Comparison of ENCODE assay signal across 10 mouse cellular contexts in the genomic region with DNA sequence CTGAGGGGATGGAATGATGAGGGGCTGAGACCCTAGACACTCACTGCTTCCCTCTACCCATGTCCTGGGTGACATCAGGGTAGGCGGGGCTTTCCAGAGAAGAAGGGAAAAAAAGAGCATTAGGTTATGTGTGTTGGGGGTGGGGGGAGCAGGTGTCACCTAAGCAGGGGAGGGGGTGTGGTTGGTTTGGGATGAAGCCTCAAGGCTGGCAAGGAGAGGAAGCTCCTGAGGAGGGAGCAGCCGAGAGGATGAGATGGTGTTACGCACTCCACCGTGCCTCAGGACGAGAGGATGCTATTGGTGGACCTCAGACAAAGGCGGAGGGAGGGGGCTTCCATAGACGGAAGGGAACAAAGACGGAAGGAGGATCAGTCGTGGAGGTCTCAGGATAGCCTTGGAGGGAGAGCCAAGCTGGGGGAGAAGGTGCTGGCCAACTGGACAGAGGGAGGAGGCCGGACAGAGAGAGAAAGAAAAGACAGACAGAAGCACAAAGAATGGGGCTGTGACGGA. TPM values are rescaled to one million over a fixed set of nuclear protein-coding genes. Genes with fewer than 3 reads are reported as not detected.
DNase-seq lines count a peak whose midpoint lies in the region; ATAC-seq and TF ChIP-seq lines count a peak whose summit lies in the region.
"Had no signal": no experiment of that assay in that cellular context is flagged by ENCODE, and none has a peak within 500 bp of the region (broad histone marks: within the 10 kb centered on the region; RNA-seq: fewer than 3 reads in every experiment).

No protein-coding gene starts in this region.

- H3K4me3 ChIP-seq in intestine, embryonic 15.5 days (replicated peaks): 0 out of 2 replicates have a peak overlapping the region, but pooled peaks have one; percentile 2
- no peak overlapping the region for H3K4me3 ChIP-seq in intestine, postnatal 0 days (ENCODE audit: low read depth, low read length)
- peak overlapping the region; percentile 21 for H3K4me3 ChIP-seq in embryonic facial prominence, embryonic 11.5 days (ENCODE audit: low read depth, low read length)
- H3K4me3 ChIP-seq in hindbrain, embryonic 14.5 days (replicated peaks; ENCODE audit: low read length): peak overlapping the region; percentile 52
- peak overlapping the region; percentile 61 for H3K4me3 ChIP-seq in neural tube, embryonic 11.5 days (ENCODE audit: low read depth, low read length)
- H3K4me3 ChIP-seq in liver, embryonic 11.5 days (ENCODE audit: low read depth, low read length): no peak overlapping the region

- H3K9me3 ChIP-seq in intestine, embryonic 15.5 days: no peaks in the 10 kb centered on the region
- H3K9me3 ChIP-seq in intestine, postnatal 0 days (ENCODE audit: control insufficient read depth): no peaks in the 10 kb centered on the region
- no peaks in the 10 kb centered on the region for H3K9me3 ChIP-seq in embryonic facial prominence, embryonic 11.5 days (replicated peaks; ENCODE audit: control insufficient read depth, low read length)
- H3K9me3 ChIP-seq in hindbrain, embryonic 14.5 days (ENCODE audit: control insufficient read depth, low read length): no peaks in the 10 kb centered on the region
- H3K9me3 ChIP-seq in neural tube, embryonic 11.5 days (ENCODE audit: control insufficient read depth, low read length): no peaks in the 10 kb centered on the region
- H3K9me3 ChIP-seq in liver, embryonic 11.5 days (ENCODE audit: control insufficient read depth, low read length): no peaks in the 10 kb centered on the region

- WGBS in intestine, embryonic 15.5 days: 35% methylated on average over 11 of the region's 11 CpGs
- 36% methylated on average over 11 of the region's 11 CpGs for WGBS in intestine, postnatal 0 days
- WGBS in embryonic facial prominence, embryonic 11.5 days: 20% methylated on average over 11 of the region's 11 CpGs
- 9% methylated on average over 11 of the region's 11 CpGs for WGBS in hindbrain, embryonic 14.5 days
- 12% methylated on average over 11 of the region's 11 CpGs for WGBS in neural tube, embryonic 11.5 days
- WGBS in liver, embryonic 11.5 days: 28% methylated on average over 11 of the region's 11 CpGs

- H3K9ac ChIP-seq in intestine, embryonic 15.5 days: no peak overlapping the region
- no peak overlapping the region for H3K9ac ChIP-seq in intestine, postnatal 0 days (ENCODE audit: low read depth, low read length)
- H3K9ac ChIP-seq in embryonic facial prominence, embryonic 11.5 days (replicated peaks; ENCODE audit: low read length): peak overlapping the region; percentile 51
- H3K9ac ChIP-seq in hindbrain, embryonic 14.5 days: peak overlapping the region; percentile 96
- peak overlapping the region; percentile 94 for H3K9ac ChIP-seq in neural tube, embryonic 11.5 days (ENCODE audit: low read length)
- H3K9ac ChIP-seq in liver, embryonic 11.5 days (ENCODE audit: low read depth, low read length): no peak overlapping the region

- H3K36me3 ChIP-seq in intestine, embryonic 15.5 days: no peaks in the 10 kb centered on the region
- no peaks in the 10 kb centered on the region for H3K36me3 ChIP-seq in intestine, postnatal 0 days (ENCODE audit: control insufficient read depth, insufficient read depth)
- no peaks in the 10 kb centered on the region for H3K36me3 ChIP-seq in embryonic facial prominence, embryonic 11.5 days (replicated peaks; ENCODE audit: control insufficient read depth, insufficient read depth, low read depth, low read length)
- H3K36me3 ChIP-seq in hindbrain, embryonic 14.5 days (replicated peaks; ENCODE audit: control insufficient read depth, insufficient read depth): peaks cover 43% of the 10 kb centered on the region
- peaks cover 6% of the 10 kb centered on the region for H3K36me3 ChIP-seq in neural tube, embryonic 11.5 days (ENCODE audit: control insufficient read depth, insufficient read depth, low read length)
- H3K36me3 ChIP-seq in liver, embryonic 11.5 days (ENCODE audit: control insufficient read depth, insufficient read depth, low read length): no peaks in the 10 kb centered on the region

- 0 out of 2 replicates have a peak overlapping the region, but pooled peaks have one; percentile 2 for H3K4me2 ChIP-seq in intestine, embryonic 15.5 days (replicated peaks)
- H3K4me2 ChIP-seq in intestine, postnatal 0 days (replicated peaks; ENCODE audit: low read depth): no peak overlapping the region
- H3K4me2 ChIP-seq in embryonic facial prominence, embryonic 11.5 days (ENCODE audit: low read depth, low read length): peak overlapping the region; percentile 13
- peak overlapping the region; percentile 95 for H3K4me2 ChIP-seq in hindbrain, embryonic 14.5 days (replicated peaks)
- peak overlapping the region; percentile 73 for H3K4me2 ChIP-seq in neural tube, embryonic 11.5 days (ENCODE audit: low read depth)
- no peak overlapping the region for H3K4me2 ChIP-seq in liver, embryonic 11.5 days

- peaks cover 68% of the 10 kb centered on the region for H3K27me3 ChIP-seq in intestine, embryonic 15.5 days (replicated peaks)
- peaks cover 70% of the 10 kb centered on the region for H3K27me3 ChIP-seq in intestine, postnatal 0 days (replicated peaks; ENCODE audit: control insufficient read depth, insufficient read depth, low read length)
- peaks cover 41% of the 10 kb centered on the region for H3K27me3 ChIP-seq in embryonic facial prominence, embryonic 11.5 days (ENCODE audit: control insufficient read depth, insufficient read depth, low read length)
- H3K27me3 ChIP-seq in hindbrain, embryonic 14.5 days (ENCODE audit: control insufficient read depth, insufficient read depth, low read length): no peaks in the 10 kb centered on the region
- H3K27me3 ChIP-seq in neural tube, embryonic 11.5 days (ENCODE audit: control insufficient read depth, insufficient read depth, low read length): peaks cover 19% of the 10 kb centered on the region
- peaks cover 75% of the 10 kb centered on the region for H3K27me3 ChIP-seq in liver, embryonic 11.5 days (replicated peaks; ENCODE audit: control insufficient read depth, insufficient read depth, low read length)

- no peak for DNase-seq in embryonic facial prominence, embryonic 11.5 days (ENCODE audit: low spot score)
- peak; percentile 79 for DNase-seq in hindbrain, embryonic 14.5 days (ENCODE audit: low spot score)
- DNase-seq in neural tube, embryonic 11.5 days (ENCODE audit: low spot score): peak; percentile 78
- no peak for DNase-seq in thymus, adult 18-20 months
- DNase-seq in liver, embryonic 11.5 days (ENCODE audit: low spot score): no peak
- no peak for DNase-seq in kidney, adult 9 months
- DNase-seq: heart, postnatal 4 days; thymus, postnatal 25 days had no signal

- peaks cover 17% of the 10 kb centered on the region for H3K4me1 ChIP-seq in intestine, embryonic 15.5 days (replicated peaks)
- H3K4me1 ChIP-seq in intestine, postnatal 0 days (replicated peaks; ENCODE audit: control insufficient read depth, insufficient read depth, low read length): no peaks in the 10 kb centered on the region
- H3K4me1 ChIP-seq in embryonic facial prominence, embryonic 11.5 days (ENCODE audit: control insufficient read depth, insufficient read depth, low read length): no peaks in the 10 kb centered on the region; the same call in 1 of the 2 replicates
- peaks cover 65% of the 10 kb centered on the region for H3K4me1 ChIP-seq in hindbrain, embryonic 14.5 days (replicated peaks; ENCODE audit: control insufficient read depth, insufficient read depth, low read length)
- H3K4me1 ChIP-seq in neural tube, embryonic 11.5 days (ENCODE audit: control insufficient read depth, insufficient read depth, low read length): peaks cover 23% of the 10 kb centered on the region
- H3K4me1 ChIP-seq in liver, embryonic 11.5 days (replicated peaks; ENCODE audit: control insufficient read depth, insufficient read depth, low read length): peaks cover 6% of the 10 kb centered on the region

- no peak for TF ChIP-seq CTCF in intestine, postnatal 0 days (IDR thresholded peaks at IDR 0.05; ENCODE audit: low read depth)

- no peak overlapping the region for H3K27ac ChIP-seq in intestine, embryonic 15.5 days
- no peak overlapping the region for H3K27ac ChIP-seq in intestine, postnatal 0 days (ENCODE audit: low read depth, low read length)
- H3K27ac ChIP-seq in embryonic facial prominence, embryonic 11.5 days (replicated peaks; ENCODE audit: low read depth, low read length): 0 out of 2 replicates have a peak overlapping the region, but pooled peaks have one; percentile 38
- peak overlapping the region; percentile 96 for H3K27ac ChIP-seq in hindbrain, embryonic 14.5 days
- H3K27ac ChIP-seq in neural tube, embryonic 11.5 days (ENCODE audit: low read depth, low read length): peak overlapping the region; percentile 92
- H3K27ac ChIP-seq in liver, embryonic 11.5 days (ENCODE audit: low read depth, low read length): no peak overlapping the region

- no peak for ATAC-seq in intestine, embryonic 15.5 days
- no peak for ATAC-seq in intestine, postnatal 0 days
- ATAC-seq in embryonic facial prominence, embryonic 11.5 days (replicated peaks; ENCODE audit: insufficient number of reproducible peaks, low FRiP score, low TSS enrichment, low read depth): peak; percentile 9; the same call in 1 of the 2 replicates
- peak; percentile 83 for ATAC-seq in hindbrain, embryonic 14.5 days (ENCODE audit: low FRiP score)
- peak; percentile 56 for ATAC-seq in neural tube, embryonic 11.5 days (ENCODE audit: insufficient read depth, low FRiP score, low TSS enrichment)
- no peak for ATAC-seq in liver, embryonic 11.5 days (replicated peaks; ENCODE audit: low FRiP score)

RNA-seq across cellular contexts. Expression of a gene that starts 5.0 kb away (rescaled TPM):
- polyA plus RNA-seq in intestine, embryonic 15.5 days (2015; fragmentation: Nextera tagmentation; extraction: Ambion mirVana): 4.9 and 6.5 TPM in 2 replicates
- 1.1 and 1.6 TPM in 2 replicates for polyA plus RNA-seq in intestine, postnatal 0 days (2015; fragmentation: Nextera tagmentation; extraction: Ambion mirVana)
- polyA plus RNA-seq in embryonic facial prominence, embryonic 11.5 days (2014; fragmentation: Nextera tagmentation; extraction: Ambion mirVana): 11.0 and 15.8 TPM in 2 replicates
- 200 and 216 TPM in 2 replicates for polyA plus RNA-seq in hindbrain, embryonic 14.5 days (2014; fragmentation: Nextera tagmentation; extraction: Ambion mirVana)
- polyA plus RNA-seq in neural tube, embryonic 11.5 days (2014; fragmentation: Nextera tagmentation; extraction: Ambion mirVana): 81.4 and 81.7 TPM in 2 replicates
- 0.30 and 0.45 TPM in 2 replicates for polyA plus RNA-seq in liver, embryonic 11.5 days (2014; fragmentation: Nextera tagmentation; extraction: Ambion mirVana)

RNA-seq across cellular contexts. Expression of a gene that starts 8.5 kb away (rescaled TPM):
- polyA plus RNA-seq in intestine, embryonic 15.5 days (2015; fragmentation: Nextera tagmentation; extraction: Ambion mirVana): 974 and 1,020 TPM in 2 replicates
- 708 and 727 TPM in 2 replicates for polyA plus RNA-seq in intestine, postnatal 0 days (2015; fragmentation: Nextera tagmentation; extraction: Ambion mirVana)
- 886 and 948 TPM in 2 replicates for polyA plus RNA-seq in embryonic facial prominence, embryonic 11.5 days (2014; fragmentation: Nextera tagmentation; extraction: Ambion mirVana)
- polyA plus RNA-seq in hindbrain, embryonic 14.5 days (2014; fragmentation: Nextera tagmentation; extraction: Ambion mirVana): 570 and 649 TPM in 2 replicates
- 857 and 860 TPM in 2 replicates for polyA plus RNA-seq in neural tube, embryonic 11.5 days (2014; fragmentation: Nextera tagmentation; extraction: Ambion mirVana)
- 1,270 and 1,408 TPM in 2 replicates for polyA plus RNA-seq in liver, embryonic 11.5 days (2014; fragmentation: Nextera tagmentation; extraction: Ambion mirVana)

RNA-seq across cellular contexts. Expression of a gene that starts 19.6 kb away (rescaled TPM):
- polyA plus RNA-seq in intestine, embryonic 15.5 days (2015; fragmentation: Nextera tagmentation; extraction: Ambion mirVana): 51.4 and 51.5 TPM in 2 replicates
- 85.2 and 87.6 TPM in 2 replicates for polyA plus RNA-seq in intestine, postnatal 0 days (2015; fragmentation: Nextera tagmentation; extraction: Ambion mirVana)
- polyA plus RNA-seq in embryonic facial prominence, embryonic 11.5 days (2014; fragmentation: Nextera tagmentation; extraction: Ambion mirVana): 36.5 and 41.6 TPM in 2 replicates
- polyA plus RNA-seq in hindbrain, embryonic 14.5 days (2014; fragmentation: Nextera tagmentation; extraction: Ambion mirVana): 23.3 and 24.5 TPM in 2 replicates
- polyA plus RNA-seq in neural tube, embryonic 11.5 days (2014; fragmentation: Nextera tagmentation; extraction: Ambion mirVana): 37.3 and 40.5 TPM in 2 replicates
- polyA plus RNA-seq in liver, embryonic 11.5 days (2014; fragmentation: Nextera tagmentation; extraction: Ambion mirVana): 46.2 and 47.8 TPM in 2 replicates

RNA-seq across cellular contexts. Expression of a gene that starts 28.6 kb away (rescaled TPM):
- polyA plus RNA-seq in intestine, embryonic 15.5 days (2015; fragmentation: Nextera tagmentation; extraction: Ambion mirVana): 8.1 and 8.8 TPM in 2 replicates
- 13.1 and 18.8 TPM in 2 replicates for polyA plus RNA-seq in intestine, postnatal 0 days (2015; fragmentation: Nextera tagmentation; extraction: Ambion mirVana)
- polyA plus RNA-seq in embryonic facial prominence, embryonic 11.5 days (2014; fragmentation: Nextera tagmentation; extraction: Ambion mirVana): 1.6 and 2.9 TPM in 2 replicates
- 4.4 and 4.7 TPM in 2 replicates for polyA plus RNA-seq in hindbrain, embryonic 14.5 days (2014; fragmentation: Nextera tagmentation; extraction: Ambion mirVana)
- 2.0 and 2.4 TPM in 2 replicates for polyA plus RNA-seq in neural tube, embryonic 11.5 days (2014; fragmentation: Nextera tagmentation; extraction: Ambion mirVana)
- polyA plus RNA-seq in liver, embryonic 11.5 days (2014; fragmentation: Nextera tagmentation; extraction: Ambion mirVana): 12.6 and 12.8 TPM in 2 replicates

RNA-seq across cellular contexts. Expression of a gene that starts 29.0 kb away (rescaled TPM):
- polyA plus RNA-seq in intestine, embryonic 15.5 days (2015; fragmentation: Nextera tagmentation; extraction: Ambion mirVana): 132 and 159 TPM in 2 replicates
- polyA plus RNA-seq in intestine, postnatal 0 days (2015; fragmentation: Nextera tagmentation; extraction: Ambion mirVana): 261 and 282 TPM in 2 replicates
- 4.3 and 4.5 TPM in 2 replicates for polyA plus RNA-seq in embryonic facial prominence, embryonic 11.5 days (2014; fragmentation: Nextera tagmentation; extraction: Ambion mirVana)
- 5.3 and 5.8 TPM in 2 replicates for polyA plus RNA-seq in hindbrain, embryonic 14.5 days (2014; fragmentation: Nextera tagmentation; extraction: Ambion mirVana)
- polyA plus RNA-seq in neural tube, embryonic 11.5 days (2014; fragmentation: Nextera tagmentation; extraction: Ambion mirVana): 4.2 and 5.5 TPM in 2 replicates
- polyA plus RNA-seq in liver, embryonic 11.5 days (2014; fragmentation: Nextera tagmentation; extraction: Ambion mirVana): 74.3 and 76.1 TPM in 2 replicates

Comparison
In these comparisons a context has a peak if more than half of its experiments do, and no peak if none do; other contexts are left out.
1. H3K4me2 ChIP-seq: peak in intestine, embryonic 15.5 days (single experiment), embryonic facial prominence, embryonic 11.5 days (single experiment), hindbrain, embryonic 14.5 days (single experiment) and neural tube, embryonic 11.5 days (single experiment); none in intestine, postnatal 0 days (single experiment) and liver, embryonic 11.5 days (single experiment).
2. H3K4me3 ChIP-seq: peak in intestine, embryonic 15.5 days (single experiment), embryonic facial prominence, embryonic 11.5 days (single experiment), hindbrain, embryonic 14.5 days (single experiment) and neural tube, embryonic 11.5 days (single experiment); none in intestine, postnatal 0 days (single experiment) and liver, embryonic 11.5 days (single experiment).
3. ATAC-seq: peak in embryonic facial prominence, embryonic 11.5 days (single experiment), hindbrain, embryonic 14.5 days (single experiment) and neural tube, embryonic 11.5 days (single experiment); none in intestine, embryonic 15.5 days (single experiment), intestine, postnatal 0 days (single experiment) and liver, embryonic 11.5 days (single experiment).
4. H3K27ac ChIP-seq: peak in embryonic facial prominence, embryonic 11.5 days (single experiment), hindbrain, embryonic 14.5 days (single experiment) and neural tube, embryonic 11.5 days (single experiment); none in intestine, embryonic 15.5 days (single experiment), intestine, postnatal 0 days (single experiment) and liver, embryonic 11.5 days (single experiment).
5. H3K9ac ChIP-seq: peak in embryonic facial prominence, embryonic 11.5 days (single experiment), hindbrain, embryonic 14.5 days (single experiment) and neural tube, embryonic 11.5 days (single experiment); none in intestine, embryonic 15.5 days (single experiment), intestine, postnatal 0 days (single experiment) and liver, embryonic 11.5 days (single experiment).
6. DNase-seq: peak in hindbrain, embryonic 14.5 days (single experiment) and neural tube, embryonic 11.5 days (single experiment); none in embryonic facial prominence, embryonic 11.5 days (single experiment), thymus, adult 18-20 months (0 of 2), liver, embryonic 11.5 days (single experiment) and kidney, adult 9 months (single experiment).